Mouse (Mus musculus) yolk sac, embryonic 10.5 days (tissue): ENCODE data around the gene Ldlr.
"Not testable (repeated sequence)": the region's sequence is repeated elsewhere in the genome, so short reads cannot be mapped to it uniquely, and the experiment has no call there.

Source experiments
- DNase-seq: peaks from one replicate; pipeline ENCODE4 v3.0.0-alpha.2; 2017; ENCODE audit warnings: low spot score

The Ldlr gene

DNA sequence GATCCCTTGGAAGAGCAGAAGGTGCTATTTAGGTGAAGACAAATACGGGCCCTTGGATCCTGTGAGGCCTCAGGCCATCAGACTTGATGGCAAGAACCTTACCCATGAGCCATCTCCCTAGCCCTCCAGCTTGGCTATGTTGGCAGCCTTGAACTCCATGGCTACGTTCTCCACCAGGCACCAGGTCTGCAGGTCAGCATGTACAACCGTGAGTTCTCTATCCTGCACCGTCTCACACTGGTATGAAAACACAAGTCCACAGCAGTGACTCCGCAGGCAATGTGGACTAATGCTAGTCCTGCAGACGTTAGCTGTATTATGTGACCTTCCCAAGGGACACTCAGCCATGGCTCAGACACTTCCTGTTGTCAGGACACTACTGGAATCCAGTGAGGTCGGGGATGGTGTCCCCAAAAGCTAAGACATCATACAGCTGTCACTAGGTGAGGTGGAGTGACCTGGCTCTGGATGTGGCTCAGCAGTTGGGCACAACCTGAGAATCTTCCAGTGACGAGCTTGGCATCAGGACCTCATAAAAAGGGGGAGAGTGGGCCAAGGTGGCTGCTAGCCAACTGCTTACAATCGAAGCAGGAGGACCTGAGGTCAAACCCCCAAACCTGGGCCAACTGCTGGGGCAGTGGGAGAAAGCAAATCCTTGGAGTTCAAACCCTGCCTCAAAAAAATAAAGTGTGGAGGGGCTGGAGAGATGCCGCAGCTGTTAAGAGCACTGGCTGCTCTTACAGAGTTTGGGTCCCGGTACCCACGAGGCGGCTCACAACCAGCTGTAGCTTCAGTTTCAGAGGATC is 31.4 kb downstream of the Ldlr start:
- no peak for DNase-seq

- no peak for DNase-seq
Measured at GRCm38 (mm10) chr9:21758576-21759529, 35.6 kb downstream of the Ldlr start.

DNA sequence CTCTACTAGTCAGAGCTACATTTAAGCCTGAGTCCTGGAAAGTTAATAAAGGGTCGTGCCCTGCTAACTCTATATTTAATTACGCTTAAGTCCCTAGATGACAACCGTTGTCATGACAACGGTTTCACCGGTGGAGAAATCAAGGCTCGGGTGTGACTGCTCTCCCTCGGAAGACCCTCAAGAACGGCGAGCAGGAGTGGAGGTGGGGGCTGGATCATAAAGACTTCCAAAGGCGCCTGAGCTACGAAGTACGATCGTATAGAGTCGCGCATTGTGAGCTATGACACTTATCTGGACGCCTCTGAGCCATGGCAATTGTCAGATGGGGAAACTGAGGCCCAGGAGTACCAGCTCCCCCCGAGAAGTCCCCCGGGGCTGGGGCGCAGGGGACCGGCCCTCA is 36.4 kb downstream of the Ldlr start:
- no peak for DNase-seq

DNA sequence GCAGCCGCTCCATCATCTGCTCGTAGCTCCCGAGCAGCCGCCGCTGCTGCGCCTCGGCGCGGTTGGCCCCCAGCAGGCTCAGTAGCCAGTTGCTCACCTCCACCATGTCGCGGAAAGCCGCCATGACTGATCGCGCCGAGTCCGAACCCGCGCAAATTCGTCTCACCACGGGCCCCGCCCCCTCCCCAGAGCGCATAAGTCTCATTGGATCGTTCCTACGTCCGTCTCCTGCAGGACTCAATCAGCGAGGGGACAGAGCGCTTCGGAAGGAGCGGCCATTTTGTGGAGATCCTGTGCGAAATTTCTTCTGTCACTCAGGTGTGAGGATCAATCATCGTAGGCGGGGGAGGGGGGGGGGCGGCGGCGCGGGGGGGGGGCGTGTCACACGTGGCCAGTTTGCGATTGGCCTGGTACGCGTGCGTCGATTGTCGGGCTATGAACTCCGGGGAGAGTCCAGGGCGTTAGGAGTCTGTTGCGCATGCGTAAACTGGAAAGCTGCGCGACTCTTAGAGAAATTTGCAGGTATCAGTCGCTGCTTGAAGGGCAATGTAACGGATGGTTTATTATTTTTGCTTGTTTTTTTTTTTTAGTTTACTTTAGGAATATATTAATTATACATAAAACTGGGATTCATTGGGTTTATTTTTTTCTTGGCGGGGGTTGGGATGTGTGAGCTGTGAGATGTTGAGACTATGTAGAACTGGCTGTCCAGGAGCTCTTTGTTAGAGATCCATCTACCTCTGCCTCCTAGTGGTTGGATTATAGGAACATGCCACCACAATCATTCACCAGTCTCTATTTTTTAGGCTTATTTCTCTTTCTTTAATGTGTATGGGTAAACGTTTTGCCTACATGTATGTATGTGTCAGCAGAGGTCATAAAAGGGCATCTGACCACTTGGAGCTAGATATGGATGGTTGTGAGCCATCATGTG is 37.1 kb downstream of the Ldlr start, which contains the start of gene Spc24:
Gene Spc24 (minus strand): TSS at position 149 of the 934 bp plus-strand sequence.
- DNase-seq, result peak; percentile 98

DNA sequence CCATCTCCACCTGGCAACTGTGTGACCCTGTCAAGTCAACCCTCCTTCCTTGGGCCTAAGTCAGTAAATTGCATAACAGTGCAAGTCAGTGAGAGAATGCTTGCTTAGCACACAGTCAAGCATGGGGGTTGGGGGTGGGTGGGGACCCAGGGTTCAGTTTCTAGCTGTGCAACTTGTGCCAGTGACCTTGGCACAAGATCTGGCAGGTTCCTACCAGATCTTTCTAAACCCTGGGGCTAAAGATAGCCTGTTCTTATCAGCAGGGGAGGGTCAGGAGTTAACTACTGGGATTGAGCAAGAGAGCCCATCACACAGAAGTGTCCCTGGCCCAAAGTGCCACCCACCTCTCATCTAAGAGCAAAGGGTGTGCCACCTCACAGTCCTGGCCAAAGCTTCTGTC is 38.9 kb downstream of the Ldlr start:
- peak; percentile 51 for DNase-seq

- no peak for DNase-seq
Measured at GRCm38 (mm10) chr9:21764084-21764999, 41.1 kb downstream of the Ldlr start.

GRCm38 (mm10) chr9:21767896-21768295 is 44.6 kb downstream of the Ldlr start:
- no peak for DNase-seq

GRCm38 (mm10) chr9:21768511-21769411 is 45.5 kb downstream of the Ldlr start:
- DNase-seq, result no peak

GRCm38 (mm10) chr9:21769558-21770183 is 46.4 kb downstream of the Ldlr start:
- no peak for DNase-seq

- DNase-seq, result not testable (repeated sequence)
Measured at GRCm38 (mm10) chr9:21773396-21773795, 50.1 kb downstream of the Ldlr start.

DNA sequence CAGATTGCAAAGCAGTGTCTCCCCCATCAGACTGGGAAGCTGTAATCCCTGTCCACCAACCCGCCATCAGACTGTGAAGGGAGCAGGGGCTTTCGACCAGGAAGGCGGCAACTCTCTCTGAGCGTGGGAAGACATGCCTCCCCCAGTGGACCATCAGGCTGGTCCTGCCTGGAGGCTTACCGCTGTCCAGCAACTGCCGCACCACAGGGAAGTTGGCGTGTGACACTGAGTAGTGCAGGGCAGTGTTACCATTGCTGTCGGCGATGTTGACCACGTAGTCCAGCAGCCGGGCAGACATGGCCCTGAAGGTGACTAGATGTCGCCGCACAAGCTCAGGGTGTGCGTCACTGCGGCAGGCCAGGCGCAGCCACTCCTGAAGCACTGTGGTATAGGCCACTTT is 51.1 kb downstream of the Ldlr start:
- no peak for DNase-seq

GRCm38 (mm10) chr9:21777726-21778125 is 54.4 kb downstream of the Ldlr start:
- no peak for DNase-seq

DNA sequence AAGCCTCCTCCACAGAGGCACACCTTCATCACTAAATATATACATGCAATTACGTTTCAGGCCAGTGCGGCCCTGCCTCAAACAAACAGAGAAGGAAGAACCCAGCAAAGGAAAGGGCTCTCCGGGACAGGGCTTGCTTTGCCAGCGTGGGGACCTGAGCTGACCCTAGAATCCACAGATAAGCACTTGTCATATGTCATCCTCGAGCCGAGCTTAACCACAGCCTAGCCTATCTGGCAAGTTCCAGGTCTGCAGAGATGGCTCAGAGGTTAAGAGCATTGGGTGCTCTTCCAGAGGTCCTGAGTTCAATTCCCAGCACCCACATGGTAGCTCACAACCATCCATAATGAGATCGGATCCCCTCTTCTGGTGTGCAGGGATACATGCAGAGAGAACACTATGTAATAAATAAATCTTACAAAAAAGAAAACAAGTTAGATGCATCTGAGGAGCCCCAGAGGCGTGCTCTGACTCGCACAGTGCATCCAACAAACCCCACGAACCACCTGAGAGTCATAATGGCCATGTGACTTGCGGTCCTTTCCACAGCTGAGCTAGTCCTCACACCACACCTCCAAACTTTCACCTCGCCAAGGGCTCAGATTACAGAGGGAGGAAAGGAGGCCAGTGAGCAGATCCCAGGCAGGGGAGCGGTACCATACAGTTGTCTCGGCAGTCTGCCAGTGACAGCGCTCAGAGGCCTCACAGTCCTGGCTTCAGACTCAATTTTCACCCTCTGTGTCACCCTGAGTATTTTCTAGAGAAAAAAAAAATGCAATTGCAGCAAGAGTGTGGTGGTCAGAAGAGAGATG is 58.6 kb downstream of the Ldlr start:
- DNase-seq, result no peak

DNA sequence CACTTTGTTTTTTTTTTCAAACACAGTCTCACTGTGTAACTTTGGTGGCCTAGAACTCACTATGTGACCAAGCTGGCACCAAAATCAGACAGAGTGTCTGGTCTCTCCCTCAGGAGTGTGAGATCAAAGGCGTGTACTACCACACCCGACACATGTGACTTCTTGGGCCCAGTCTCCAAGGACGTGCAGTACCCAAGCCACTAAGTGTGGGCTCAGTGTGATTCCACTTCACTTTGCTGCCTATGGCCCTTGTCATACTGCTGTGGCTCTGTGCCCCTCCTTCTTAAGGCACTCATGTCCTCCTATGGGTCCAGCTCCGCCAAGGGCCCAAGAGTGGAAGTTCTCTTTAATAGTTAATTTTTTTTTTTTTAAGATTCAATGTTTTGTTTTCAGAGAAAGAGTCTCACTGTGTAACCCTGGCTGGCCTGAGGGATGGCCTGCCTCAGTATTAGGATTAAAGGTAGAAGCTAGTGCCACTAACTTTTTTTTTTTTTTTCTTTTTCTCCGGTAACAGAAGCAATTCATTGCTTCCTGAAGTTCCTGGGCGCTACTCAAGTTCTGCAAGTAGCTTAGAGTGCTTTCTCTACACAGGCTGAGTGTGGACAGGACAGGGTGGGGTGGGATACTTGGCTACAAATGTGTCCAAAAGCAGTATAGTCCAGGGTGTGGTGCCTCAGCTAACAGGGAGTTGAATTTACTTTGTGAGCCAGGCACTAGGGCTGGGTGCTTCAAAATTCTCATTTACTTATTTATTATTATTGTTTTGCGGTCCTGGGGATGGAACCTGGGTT is 61.4 kb downstream of the Ldlr start:
- no peak for DNase-seq

GRCm38 (mm10) chr9:21786309-21786708 is 63.0 kb downstream of the Ldlr start:
- not testable (repeated sequence) for DNase-seq

- peak; percentile 85 for DNase-seq
Measured at GRCm38 (mm10) chr9:21786906-21787305, 63.6 kb downstream of the Ldlr start.

DNA sequence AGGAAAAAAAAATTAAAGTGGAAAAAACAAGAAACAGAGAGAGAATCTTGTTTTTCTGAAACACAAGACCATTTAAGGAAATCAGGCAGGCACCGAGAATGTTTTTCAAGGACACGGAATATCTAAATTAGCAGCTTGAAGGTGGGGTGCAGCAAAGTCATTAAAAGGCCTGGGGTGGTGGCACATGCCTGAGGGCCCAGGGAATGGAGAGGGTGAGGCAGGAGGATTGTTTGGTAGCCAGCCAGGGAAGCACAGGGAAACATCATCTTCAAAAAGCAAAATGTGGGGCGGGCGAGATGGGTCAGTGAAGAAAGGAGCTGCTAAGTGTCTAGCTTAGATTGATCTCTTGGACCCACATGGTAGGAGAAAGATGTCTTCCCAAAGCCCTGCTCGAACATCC is 64.4 kb downstream of the Ldlr start:
- no peak for DNase-seq
